Mouse (Mus musculus): ENCODE data around the gene Uchl1. TPM values are rescaled to one million over a fixed set of nuclear protein-coding genes. Genes with fewer than 3 reads are reported as not detected.
A peak's percentile ranks its signal among the peaks of the same experiment; 100 is the strongest.

The Uchl1 gene
- polyA plus RNA-seq, 1 experiment = 1,161 TPM

DNA sequence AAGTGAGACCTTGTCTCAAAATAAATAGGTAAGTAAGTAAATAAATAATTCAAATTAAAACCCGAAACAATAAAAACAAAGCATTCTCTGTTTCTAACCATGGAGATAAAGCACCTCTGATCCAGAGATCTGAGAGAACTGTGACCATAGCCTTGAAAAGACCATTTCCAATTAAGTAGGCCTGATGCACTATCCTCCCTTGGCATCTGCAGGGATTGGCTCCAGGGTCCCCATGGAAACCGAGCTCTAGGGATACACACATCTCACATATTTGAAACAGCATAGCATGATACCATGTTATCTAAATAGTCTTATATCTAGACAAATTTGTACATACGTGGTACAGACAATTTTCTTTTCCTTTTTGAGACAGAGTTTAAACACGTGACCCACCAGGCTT, 26.1 kb downstream of the Uchl1 start:
- no peaks in the 10 kb centered on the region for H3K4me1 ChIP-seq (ENCODE audit: control insufficient read depth, insufficient read depth, low read length)
- no peak overlapping the region for H3K27ac ChIP-seq (ENCODE audit: insufficient read depth, low read length)
- TF ChIP-seq CTCF (IDR thresholded peaks at IDR 0.05; ENCODE audit: extremely low read depth, insufficient read depth, low read length) (no peak), POLR2A (IDR thresholded peaks at IDR 0.05; ENCODE audit: extremely low read depth, insufficient read depth, low read length) (no peak)
- no peak overlapping the region for H3K4me3 ChIP-seq (ENCODE audit: insufficient read depth, low read length)

DNA sequence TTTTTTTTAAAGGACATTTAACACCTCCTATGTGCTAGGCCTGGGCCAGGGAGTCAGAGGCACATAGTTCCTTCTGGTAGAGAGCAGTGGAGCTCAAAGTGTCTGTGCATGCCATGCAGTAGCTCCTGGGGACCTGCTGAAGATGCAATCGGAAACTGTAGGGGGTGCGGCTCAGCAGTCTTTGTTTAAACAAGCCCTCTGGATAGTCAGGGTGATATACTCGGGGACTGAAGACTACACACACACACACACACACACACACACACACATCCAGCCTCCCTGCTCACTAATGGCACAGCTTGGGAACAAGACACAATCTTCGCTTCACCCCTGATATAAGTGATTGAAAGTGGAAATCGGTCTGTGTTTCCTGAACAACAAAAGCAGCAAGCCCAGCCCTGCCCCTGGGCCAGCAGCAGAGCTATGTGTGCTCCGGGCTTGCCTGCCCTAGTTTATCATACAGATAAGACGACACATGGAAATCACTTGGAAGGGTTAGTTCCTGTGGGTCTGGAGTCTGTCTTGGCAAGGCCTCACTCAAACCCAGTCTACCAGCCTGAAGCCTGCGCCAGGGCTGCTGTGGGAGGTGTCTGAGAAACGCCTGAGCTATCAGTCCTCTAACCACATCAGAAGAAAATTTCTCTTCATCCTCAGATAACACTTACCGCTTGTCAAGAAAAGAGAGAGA, 27.6 kb downstream of the Uchl1 start:
- TF ChIP-seq POLR2A (IDR thresholded peaks at IDR 0.05; ENCODE audit: extremely low read depth, insufficient read depth, low read length) (no peak), CTCF (IDR thresholded peaks at IDR 0.05; ENCODE audit: extremely low read depth, insufficient read depth, low read length) (no peak)
- H3K4me1 ChIP-seq (ENCODE audit: control insufficient read depth, insufficient read depth, low read length) = no peaks in the 10 kb centered on the region
- H3K4me3 ChIP-seq (ENCODE audit: insufficient read depth, low read length) = no peak overlapping the region
- H3K27ac ChIP-seq (ENCODE audit: insufficient read depth, low read length) = no peak overlapping the region

DNA sequence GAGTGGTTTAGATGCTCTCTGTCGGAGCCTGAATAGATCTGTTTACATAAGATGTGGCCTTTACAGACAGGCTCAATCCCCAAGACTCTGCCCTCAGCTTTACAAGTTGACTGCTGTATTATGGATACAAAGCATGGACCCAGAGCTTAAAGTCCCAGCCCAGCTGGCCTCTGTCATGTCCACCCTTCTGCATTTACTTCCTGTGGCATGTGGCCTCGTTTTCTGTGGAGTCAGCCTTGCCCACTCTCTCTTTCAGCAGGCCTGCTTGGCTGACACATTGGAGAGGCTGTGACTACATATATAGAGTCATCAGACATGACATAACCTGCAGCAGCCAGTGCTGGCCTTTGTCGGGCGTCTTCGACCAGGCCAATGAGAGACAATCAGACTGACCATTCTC, 32.0 kb downstream of the Uchl1 start:
- TF ChIP-seq POLR2A (IDR thresholded peaks at IDR 0.05; ENCODE audit: extremely low read depth, insufficient read depth, low read length) = no peak
- TF ChIP-seq CTCF (IDR thresholded peaks at IDR 0.05; ENCODE audit: extremely low read depth, insufficient read depth, low read length) = no peak
- Histone ChIP-seq H3K4me3 (ENCODE audit: insufficient read depth, low read length) (no peak overlapping the region), H3K4me1 (ENCODE audit: control insufficient read depth, insufficient read depth, low read length) (no peaks in the 10 kb centered on the region), H3K27ac (ENCODE audit: insufficient read depth, low read length) (no peak overlapping the region)

DNA sequence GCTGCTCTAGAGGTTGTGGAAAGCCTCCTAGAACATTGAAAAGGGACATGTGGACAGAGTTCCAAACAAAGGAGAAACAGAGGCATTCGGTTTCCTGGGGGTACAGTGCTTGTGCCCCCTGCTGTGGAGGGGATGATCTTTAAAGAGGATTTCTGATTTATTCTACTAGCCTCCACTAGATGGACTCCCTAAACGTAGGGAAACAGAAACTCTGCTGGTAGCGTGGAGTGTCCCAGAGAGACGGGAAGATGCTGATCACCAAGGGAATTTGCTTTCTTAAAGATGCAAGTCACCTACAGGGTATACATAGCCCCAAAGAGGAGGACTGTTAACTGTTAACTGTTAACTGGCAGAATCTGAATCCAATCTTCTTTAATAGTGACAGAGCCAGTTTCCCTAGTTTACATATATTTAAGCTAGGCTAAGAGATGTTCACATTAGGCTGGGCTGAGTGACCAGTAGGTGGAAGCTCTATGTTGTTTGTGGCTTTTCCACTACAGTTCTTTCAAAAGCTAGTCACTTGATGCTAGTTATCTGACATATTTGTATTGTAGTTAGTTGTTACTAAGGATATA, 34.6 kb downstream of the Uchl1 start:
- Histone ChIP-seq H3K4me1 (ENCODE audit: control insufficient read depth, insufficient read depth, low read length) (no peaks in the 10 kb centered on the region), H3K4me3 (ENCODE audit: insufficient read depth, low read length) (no peak overlapping the region), H3K27ac (ENCODE audit: insufficient read depth, low read length) (no peak overlapping the region)
- TF ChIP-seq POLR2A (IDR thresholded peaks at IDR 0.05; ENCODE audit: extremely low read depth, insufficient read depth, low read length) (no peak), CTCF (IDR thresholded peaks at IDR 0.05; ENCODE audit: extremely low read depth, insufficient read depth, low read length) (peak; percentile 62)

DNA sequence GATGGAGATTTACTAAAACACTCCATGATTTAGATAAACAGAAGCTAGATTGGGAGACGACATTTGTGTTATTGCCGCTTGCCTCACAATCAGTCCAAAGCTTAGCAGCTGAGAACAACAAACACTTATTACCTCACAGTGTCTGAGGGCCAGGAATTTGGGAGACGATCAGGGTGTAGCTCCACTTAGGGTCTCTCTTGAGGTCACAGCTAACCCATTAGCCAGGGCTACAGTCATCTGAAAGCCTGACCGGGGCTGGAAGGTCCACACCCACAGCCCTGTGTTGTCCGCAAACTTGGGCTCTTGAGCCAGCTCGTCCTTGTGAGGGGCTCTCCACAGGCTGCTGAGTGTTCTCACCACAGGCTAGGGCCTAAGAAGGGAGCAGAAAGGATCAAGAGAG, 36.9 kb downstream of the Uchl1 start:
- H3K27ac ChIP-seq (ENCODE audit: insufficient read depth, low read length) = no peak overlapping the region

DNA sequence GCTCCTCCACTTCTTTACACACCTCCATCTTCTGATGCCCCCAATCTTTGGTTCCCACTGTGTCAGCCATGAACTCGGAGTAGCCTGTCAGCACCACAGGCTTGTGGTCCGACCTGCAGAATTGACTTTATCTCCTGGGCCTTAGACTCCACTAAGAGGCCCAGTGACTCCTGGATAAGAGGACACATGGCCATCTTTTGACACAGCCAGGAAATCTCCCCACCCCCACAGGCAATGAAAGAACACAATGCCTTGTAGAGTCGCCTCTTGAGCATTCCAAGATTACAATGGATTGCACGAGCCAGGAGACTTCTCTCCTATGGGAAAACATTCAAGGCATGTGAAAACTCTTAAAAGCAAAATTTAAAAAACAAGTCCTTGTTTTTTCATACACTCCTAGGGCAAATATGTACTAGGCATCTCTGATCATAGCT, 39.6 kb downstream of the Uchl1 start:
- Histone ChIP-seq H3K4me1 (ENCODE audit: control insufficient read depth, insufficient read depth, low read length) (no peaks in the 10 kb centered on the region), H3K27ac (ENCODE audit: insufficient read depth, low read length) (no peak overlapping the region), H3K4me3 (ENCODE audit: insufficient read depth, low read length) (no peak overlapping the region)
- TF ChIP-seq POLR2A (IDR thresholded peaks at IDR 0.05; ENCODE audit: extremely low read depth, insufficient read depth, low read length) (no peak), CTCF (IDR thresholded peaks at IDR 0.05; ENCODE audit: extremely low read depth, insufficient read depth, low read length) (no peak)

More for the DNA sequence above, 36.9 kb downstream of the Uchl1 start:
- Histone ChIP-seq H3K4me3 (ENCODE audit: insufficient read depth, low read length) (no peak overlapping the region), H3K4me1 (ENCODE audit: control insufficient read depth, insufficient read depth, low read length) (no peaks in the 10 kb centered on the region)
- no peak for TF ChIP-seq CTCF (IDR thresholded peaks at IDR 0.05; ENCODE audit: extremely low read depth, insufficient read depth, low read length)
- TF ChIP-seq POLR2A (IDR thresholded peaks at IDR 0.05; ENCODE audit: extremely low read depth, insufficient read depth, low read length) = no peak

DNA sequence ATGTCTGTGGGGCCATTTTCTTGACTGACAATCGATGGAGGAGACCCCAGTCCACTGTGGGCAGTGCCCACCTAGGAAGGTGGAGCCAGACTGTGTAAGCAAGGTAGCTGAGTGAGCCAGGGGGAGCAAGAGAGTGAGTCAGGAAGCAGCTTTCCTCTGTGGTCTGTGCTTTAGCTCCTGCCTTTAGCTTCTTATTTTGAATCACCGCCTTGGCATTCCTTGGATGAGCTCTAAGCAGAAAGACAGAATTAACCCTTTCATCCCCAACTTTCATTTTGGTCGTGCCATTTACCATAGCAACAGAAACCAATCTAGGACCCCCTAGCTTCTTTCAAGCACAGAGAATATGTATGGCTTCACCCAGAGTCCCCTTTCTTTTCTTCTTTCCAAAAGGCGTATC, 42.0 kb downstream of the Uchl1 start:
- TF ChIP-seq POLR2A (IDR thresholded peaks at IDR 0.05; ENCODE audit: extremely low read depth, insufficient read depth, low read length) (no peak), CTCF (IDR thresholded peaks at IDR 0.05; ENCODE audit: extremely low read depth, insufficient read depth, low read length) (no peak)
- Histone ChIP-seq H3K4me1 (ENCODE audit: control insufficient read depth, insufficient read depth, low read length) (no peaks in the 10 kb centered on the region), H3K4me3 (ENCODE audit: insufficient read depth, low read length) (no peak overlapping the region), H3K27ac (ENCODE audit: insufficient read depth, low read length) (no peak overlapping the region)

DNA sequence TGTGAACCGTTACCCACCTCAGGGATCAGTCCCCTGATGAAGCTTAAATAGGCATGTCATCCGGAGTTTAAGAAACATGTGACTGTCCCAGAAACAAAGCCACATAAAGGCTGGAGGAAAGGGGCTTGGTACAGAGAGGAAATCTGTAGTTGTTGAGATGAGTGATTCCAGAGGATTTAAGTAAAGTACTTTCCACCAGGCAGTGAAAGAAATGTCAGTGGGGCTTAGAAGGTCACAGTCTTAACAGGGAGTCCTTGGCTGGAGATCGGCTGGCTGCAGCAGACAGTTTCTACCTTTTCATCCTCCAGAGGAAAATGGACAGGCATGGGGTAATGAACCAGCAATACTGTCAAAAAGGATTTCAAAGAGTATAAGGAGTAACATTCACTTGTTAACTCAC, 42.5 kb downstream of the Uchl1 start:
- TF ChIP-seq POLR2A (IDR thresholded peaks at IDR 0.05; ENCODE audit: extremely low read depth, insufficient read depth, low read length) (no peak), CTCF (IDR thresholded peaks at IDR 0.05; ENCODE audit: extremely low read depth, insufficient read depth, low read length) (no peak)
- no peaks in the 10 kb centered on the region for H3K4me1 ChIP-seq (ENCODE audit: control insufficient read depth, insufficient read depth, low read length)

DNA sequence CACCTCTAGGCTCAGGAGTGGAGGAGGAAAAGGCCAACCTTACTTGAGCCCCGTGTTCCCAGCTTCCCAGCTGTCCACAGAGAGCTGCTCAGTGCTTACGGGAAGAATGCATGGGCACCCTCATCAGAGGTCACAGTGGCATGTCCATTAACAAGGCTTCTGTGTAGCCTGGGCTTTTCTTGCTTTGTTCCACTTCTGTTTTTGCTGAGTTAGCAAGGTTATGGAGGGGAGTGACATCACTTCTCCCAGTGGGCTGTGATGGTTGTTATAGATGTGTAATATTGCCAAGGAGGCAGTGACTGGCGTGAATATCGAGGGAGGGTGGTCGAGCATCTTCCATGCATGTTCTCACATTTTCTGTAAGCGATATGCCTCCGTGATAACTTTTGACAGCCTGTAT, 43.0 kb downstream of the Uchl1 start:
- TF ChIP-seq CTCF (IDR thresholded peaks at IDR 0.05; ENCODE audit: extremely low read depth, insufficient read depth, low read length) = no peak
- no peak for TF ChIP-seq POLR2A (IDR thresholded peaks at IDR 0.05; ENCODE audit: extremely low read depth, insufficient read depth, low read length)
- H3K27ac ChIP-seq (ENCODE audit: insufficient read depth, low read length) = no peak overlapping the region
- H3K4me1 ChIP-seq (ENCODE audit: control insufficient read depth, insufficient read depth, low read length) = no peaks in the 10 kb centered on the region
- H3K4me3 ChIP-seq (ENCODE audit: insufficient read depth, low read length) = no peak overlapping the region

More for the DNA sequence above, 42.5 kb downstream of the Uchl1 start:
- no peak overlapping the region for H3K27ac ChIP-seq (ENCODE audit: insufficient read depth, low read length)
- no peak overlapping the region for H3K4me3 ChIP-seq (ENCODE audit: insufficient read depth, low read length)

DNA sequence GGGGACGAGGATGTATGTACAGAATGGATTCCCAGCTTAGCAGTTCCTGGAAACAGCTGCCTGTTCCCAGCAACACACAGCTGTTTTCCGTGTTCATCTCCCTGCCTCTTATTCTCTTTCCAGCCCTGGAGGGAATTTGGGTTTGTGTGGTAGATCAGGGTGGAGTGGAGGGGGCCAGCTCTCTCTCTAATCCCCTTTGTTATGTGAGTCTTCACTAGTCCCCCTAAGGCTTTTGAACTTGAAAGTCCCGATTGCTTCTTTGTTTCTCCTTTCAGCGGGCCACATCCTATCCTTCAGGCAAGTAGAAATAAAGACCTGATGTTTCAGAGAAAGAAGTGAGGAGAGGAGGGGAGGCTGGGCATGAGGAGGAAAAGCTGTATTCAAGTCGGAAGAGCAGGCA, 45.0 kb downstream of the Uchl1 start:
- Histone ChIP-seq H3K4me1 (ENCODE audit: control insufficient read depth, insufficient read depth, low read length) (no peaks in the 10 kb centered on the region), H3K27ac (ENCODE audit: insufficient read depth, low read length) (no peak overlapping the region), H3K4me3 (ENCODE audit: insufficient read depth, low read length) (no peak overlapping the region)
- TF ChIP-seq POLR2A (IDR thresholded peaks at IDR 0.05; ENCODE audit: extremely low read depth, insufficient read depth, low read length) (no peak), CTCF (IDR thresholded peaks at IDR 0.05; ENCODE audit: extremely low read depth, insufficient read depth, low read length) (no peak)

Measured in cortical plate, adult 2 months (tissue).